25 mouse cellular contexts compared by ENCODE assay signal in the genomic region with DNA sequence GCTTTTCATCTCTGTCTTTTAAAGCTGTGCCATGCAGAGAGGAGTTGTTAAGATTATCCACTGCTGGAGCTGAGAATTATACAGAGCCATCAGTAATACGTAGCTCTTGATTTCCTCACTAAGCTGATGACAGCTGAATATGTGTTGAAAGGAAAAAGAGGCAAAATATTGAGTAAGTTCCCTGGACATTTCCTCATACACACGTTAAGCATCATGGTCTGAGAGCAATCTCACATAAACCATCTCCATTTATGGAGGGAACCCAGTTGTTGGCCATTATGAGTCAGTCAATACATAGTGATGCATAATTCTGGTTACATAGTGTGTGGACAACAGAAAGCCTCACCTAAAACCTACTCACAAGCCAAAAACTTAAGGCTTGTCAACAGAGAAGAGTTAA. TPM values are rescaled to one million over a fixed set of nuclear protein-coding genes. Genes with fewer than 3 reads are reported as not detected.
DNase-seq lines count a peak whose midpoint lies in the region; ATAC-seq and TF ChIP-seq lines count a peak whose summit lies in the region.
"Had no signal": no experiment of that assay in that cellular context is flagged by ENCODE, and none has a peak within 500 bp of the region (broad histone marks: within the 10 kb centered on the region; RNA-seq: fewer than 3 reads in every experiment).

No protein-coding gene starts in this region.

- no peaks in the 10 kb centered on the region for H3K36me3 ChIP-seq in midbrain, embryonic 15.5 days (replicated peaks)
- H3K36me3 ChIP-seq: embryonic facial prominence, embryonic 12.5 days; embryonic facial prominence, embryonic 15.5 days; forebrain, embryonic 12.5 days; forebrain, embryonic 15.5 days; hindbrain, embryonic 12.5 days; hindbrain, embryonic 15.5 days had no signal

- H3K9ac ChIP-seq in midbrain, embryonic 15.5 days: no peak overlapping the region
- H3K9ac ChIP-seq: embryonic facial prominence, embryonic 12.5 days; embryonic facial prominence, embryonic 15.5 days; forebrain, embryonic 12.5 days; forebrain, embryonic 15.5 days; hindbrain, embryonic 12.5 days; hindbrain, embryonic 15.5 days had no signal

- peak; percentile 44; the same call in 1 of the 2 replicates for ATAC-seq in megakaryocyte progenitor cell, adult 5-6 weeks (replicated peaks; ENCODE audit: poor library complexity)
- ATAC-seq in midbrain, embryonic 15.5 days (replicated peaks): no peak
- ATAC-seq: forebrain, embryonic 15.5 days; Patski had no signal

- H3K9me3 ChIP-seq in midbrain, embryonic 15.5 days: no peaks in the 10 kb centered on the region
- H3K9me3 ChIP-seq: embryonic facial prominence, embryonic 12.5 days; embryonic facial prominence, embryonic 15.5 days; forebrain, embryonic 12.5 days; forebrain, embryonic 15.5 days; hindbrain, embryonic 12.5 days; hindbrain, embryonic 15.5 days had no signal

- TF ChIP-seq CTCF in embryonic fibroblast, embryonic 13.5 days (IDR thresholded peaks at IDR 0.05; ENCODE audit: borderline replicate concordance, insufficient read depth, low read length): no peak

- TF ChIP-seq POLR2A in embryonic fibroblast, embryonic 13.5 days (IDR thresholded peaks at IDR 0.05; ENCODE audit: low read depth, low read length): no peak

- no peak overlapping the region for H3K4me2 ChIP-seq in midbrain, embryonic 15.5 days
- H3K4me2 ChIP-seq: embryonic facial prominence, embryonic 12.5 days; embryonic facial prominence, embryonic 15.5 days; forebrain, embryonic 12.5 days; forebrain, embryonic 15.5 days; heart, embryonic 11.5 days; hindbrain, embryonic 12.5 days; hindbrain, embryonic 15.5 days had no signal

- H3K27me3 ChIP-seq in midbrain, embryonic 15.5 days (replicated peaks): no peaks in the 10 kb centered on the region
- H3K27me3 ChIP-seq: embryonic facial prominence, embryonic 12.5 days; embryonic facial prominence, embryonic 15.5 days; forebrain, embryonic 12.5 days; forebrain, embryonic 15.5 days; hindbrain, embryonic 12.5 days; hindbrain, embryonic 15.5 days; Patski had no signal

- H3K4me1 ChIP-seq in embryonic fibroblast, embryonic 13.5 days (ENCODE audit: control insufficient read depth, insufficient read depth, low read length): peaks cover 4% of the 10 kb centered on the region; the same call in 1 of the 2 replicates
- no peaks in the 10 kb centered on the region for H3K4me1 ChIP-seq in midbrain, embryonic 15.5 days
- H3K4me1 ChIP-seq: embryonic facial prominence, embryonic 15.5 days; forebrain, embryonic 12.5 days; forebrain, embryonic 15.5 days; hindbrain, embryonic 12.5 days; hindbrain, embryonic 15.5 days had no signal

- no peak overlapping the region for H3K4me3 ChIP-seq in embryonic fibroblast, embryonic 13.5 days (ENCODE audit: insufficient read depth, low read length)
- H3K4me3 ChIP-seq in midbrain, embryonic 15.5 days: no peak overlapping the region
- H3K4me3 ChIP-seq: embryonic facial prominence, embryonic 12.5 days; embryonic facial prominence, embryonic 15.5 days; erythroblast, embryonic 14.5 days; forebrain, embryonic 12.5 days; forebrain, embryonic 15.5 days; hindbrain, embryonic 12.5 days; hindbrain, embryonic 15.5 days had no signal

- 81% methylated on average over 2 of the region's 2 CpGs for WGBS in midbrain, embryonic 15.5 days

- peak; percentile 71 for DNase-seq in NIH3T3 (ENCODE audit: low read depth)
- no peak for DNase-seq in frontal cortex, adult 2 months (ENCODE audit: extremely low spot score in 1 of 2, low spot score in 1 of 2)
- no peak for DNase-seq in left cerebral cortex, adult 11 months (ENCODE audit: low spot score)
- DNase-seq: adrenal gland, adult 2 months; adrenal gland, postnatal 14 days; cerebellum, adult 11 months; cerebellum, adult 2 months; cerebellum, adult 9-11 months; cerebellum, postnatal 25 days; gastrocnemius, postnatal 10 days; gastrocnemius, postnatal 36 days had no signal

- H3K27ac ChIP-seq in embryonic fibroblast, embryonic 13.5 days (ENCODE audit: insufficient read depth, low read length): 0 out of 2 replicates have a peak overlapping the region, but pooled peaks have one; percentile 11
- no peak overlapping the region for H3K27ac ChIP-seq in midbrain, embryonic 15.5 days
- H3K27ac ChIP-seq: embryonic facial prominence, embryonic 12.5 days; embryonic facial prominence, embryonic 15.5 days; forebrain, embryonic 12.5 days; forebrain, embryonic 15.5 days; hindbrain, embryonic 12.5 days; hindbrain, embryonic 15.5 days had no signal

RNA-seq across cellular contexts. Expression of a gene that starts 7.1 kb away (rescaled TPM):
- polyA plus RNA-seq in embryonic fibroblast, embryonic 13.5 days (2011; ENCODE audit: insufficient read length, low read depth, missing spikeins): 0.49 TPM in 1 of 2 replicates, not detected in the other
- total RNA-seq in megakaryocyte progenitor cell, adult 5-6 weeks (2015): 27.5 and 28.0 TPM in 2 replicates
- 15.5 and 21.1 TPM in 2 replicates for total RNA-seq in megakaryocyte progenitor cell, adult 5-6 weeks (2017)
- polyA plus RNA-seq in frontal cortex, adult 2 months (2012; rRNA removed): 0.92 and 1.2 TPM in 2 replicates
- polyA plus RNA-seq in midbrain, embryonic 15.5 days (2015; fragmentation: Nextera tagmentation; extraction: Ambion mirVana): 0.45 and 0.48 TPM in 2 replicates
- total RNA-seq: ES-E14 had no signal
- polyA plus RNA-seq: erythroblast, embryonic 14.5 days; Patski had no signal

RNA-seq across cellular contexts. Expression of a gene that starts 44.1 kb away (rescaled TPM):
- not detected in 2 replicates for polyA plus RNA-seq in embryonic fibroblast, embryonic 13.5 days (2011; ENCODE audit: insufficient read length, low read depth, missing spikeins)
- not detected in 2 replicates for total RNA-seq in megakaryocyte progenitor cell, adult 5-6 weeks (2015)
- not detected in 2 replicates for total RNA-seq in megakaryocyte progenitor cell, adult 5-6 weeks (2017)
- polyA plus RNA-seq in frontal cortex, adult 2 months (2012; rRNA removed): 0.71 and 1.4 TPM in 2 replicates
- polyA plus RNA-seq in midbrain, embryonic 15.5 days (2015; fragmentation: Nextera tagmentation; extraction: Ambion mirVana): 0.08 and 0.19 TPM in 2 replicates
- total RNA-seq: hematopoietic stem cell, adult 5-6 weeks had no signal
- polyA plus RNA-seq: adrenal gland, adult 2 months; erythroblast, embryonic 14.5 days; Patski had no signal

RNA-seq across cellular contexts. Expression of a gene that starts 57.8 kb away (rescaled TPM):
- 6.4 and 7.3 TPM in 2 replicates for polyA plus RNA-seq in embryonic fibroblast, embryonic 13.5 days (2011; ENCODE audit: insufficient read length, low read depth, missing spikeins)
- total RNA-seq in megakaryocyte progenitor cell, adult 5-6 weeks (2015): 3.7 and 4.3 TPM in 2 replicates
- 1.6 and 2.7 TPM in 2 replicates for total RNA-seq in megakaryocyte progenitor cell, adult 5-6 weeks (2017)
- 4.0 TPM in 2 replicates for polyA plus RNA-seq in frontal cortex, adult 2 months (2012; rRNA removed)
- polyA plus RNA-seq in midbrain, embryonic 15.5 days (2015; fragmentation: Nextera tagmentation; extraction: Ambion mirVana): 9.3 and 9.9 TPM in 2 replicates
